Comparison of ENCODE assay signal across 8 mouse cellular contexts in the genomic region with DNA sequence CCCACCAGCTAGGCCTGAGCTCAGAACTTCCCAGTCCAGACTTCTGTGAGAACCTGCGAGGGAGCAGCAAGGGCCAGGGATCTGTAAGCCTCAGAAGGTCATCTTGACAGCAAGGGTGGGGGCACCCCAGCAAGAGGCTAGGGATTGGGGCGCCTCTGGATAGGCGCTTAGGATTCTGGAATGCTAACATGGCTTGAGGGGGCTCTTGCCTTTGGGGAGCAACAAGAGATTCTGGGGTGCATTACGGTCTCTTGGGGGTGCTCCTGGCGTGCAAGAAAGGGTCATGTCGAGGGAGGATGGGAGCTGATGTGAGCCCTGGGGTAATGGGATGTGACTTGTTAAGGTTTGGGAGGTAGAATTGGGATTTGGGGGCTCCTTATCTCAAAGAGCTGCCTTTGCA. TPM values are rescaled to one million over a fixed set of nuclear protein-coding genes. Genes with fewer than 3 reads are reported as not detected.
DNase-seq lines count a peak whose midpoint lies in the region; ATAC-seq lines count a peak whose summit lies in the region.

No protein-coding gene starts in this region.

- no peaks in the 10 kb centered on the region for H3K36me3 ChIP-seq in kidney, embryonic 16.5 days (ENCODE audit: insufficient read depth, low read length)
- H3K36me3 ChIP-seq in forebrain, embryonic 10.5 days (replicated peaks) = no peaks in the 10 kb centered on the region
- no peaks in the 10 kb centered on the region for H3K36me3 ChIP-seq in intestine, embryonic 14.5 days (ENCODE audit: control insufficient read depth, insufficient read depth, low read length)

- peak overlapping the region; percentile 94 for H3K27ac ChIP-seq in kidney, embryonic 16.5 days (ENCODE audit: low read length)
- peak overlapping the region; percentile 82 for H3K27ac ChIP-seq in forebrain, embryonic 10.5 days
- H3K27ac ChIP-seq in intestine, embryonic 14.5 days (ENCODE audit: low read depth) = peak overlapping the region; percentile 52; the same call in 1 of the 2 replicates

- H3K4me3 ChIP-seq in kidney, embryonic 16.5 days (ENCODE audit: low read length) = peak overlapping the region; percentile 66
- H3K4me3 ChIP-seq in forebrain, embryonic 10.5 days = peak overlapping the region; percentile 67
- peak overlapping the region; percentile 50 for H3K4me3 ChIP-seq in intestine, embryonic 14.5 days (ENCODE audit: low read depth, low read length)

- peaks cover 25% of the 10 kb centered on the region for H3K4me1 ChIP-seq in kidney, embryonic 16.5 days (ENCODE audit: insufficient read depth, low read length)
- peaks cover 41% of the 10 kb centered on the region for H3K4me1 ChIP-seq in forebrain, embryonic 10.5 days
- peaks cover 6% of the 10 kb centered on the region; the same call in 1 of the 2 replicates for H3K4me1 ChIP-seq in intestine, embryonic 14.5 days (replicated peaks; ENCODE audit: control insufficient read depth, insufficient read depth, low read length)

- no peak for DNase-seq in kidney, adult 18-20 months
- DNase-seq in forebrain, embryonic 10.5 days (ENCODE audit: extremely low spot score, low spot score) = no peak
- peak; percentile 65 for DNase-seq in intestine, embryonic 14.5 days (ENCODE audit: low spot score)
- peak; percentile 34 for DNase-seq in naive thymus-derived CD4-positive, alpha-beta T cell, adult 2 months (ENCODE audit: low read depth)
- DNase-seq in kidney, adult 9 months = no peak
- no peak for DNase-seq in right cerebral cortex, postnatal 14 days

- H3K27me3 ChIP-seq in kidney, embryonic 16.5 days (ENCODE audit: insufficient read depth, low read length) = no peaks in the 10 kb centered on the region
- peaks cover 60% of the 10 kb centered on the region for H3K27me3 ChIP-seq in forebrain, embryonic 10.5 days (ENCODE audit: poor library complexity, severe bottlenecking)
- H3K27me3 ChIP-seq in intestine, embryonic 14.5 days (replicated peaks; ENCODE audit: control insufficient read depth, insufficient read depth, low read length) = peaks cover 12% of the 10 kb centered on the region

- 21% methylated on average over 6 of the region's 6 CpGs for WGBS in kidney, embryonic 16.5 days
- WGBS in forebrain, embryonic 10.5 days = 17% methylated on average over 6 of the region's 6 CpGs
- WGBS in intestine, embryonic 14.5 days = 17% methylated on average over 6 of the region's 6 CpGs

- H3K9ac ChIP-seq in kidney, embryonic 16.5 days (replicated peaks; ENCODE audit: low read length) = peak overlapping the region; percentile 70
- peak overlapping the region; percentile 36; the same call in 1 of the 2 replicates for H3K9ac ChIP-seq in intestine, embryonic 14.5 days (ENCODE audit: low read length)

- peak overlapping the region; percentile 91 for H3K4me2 ChIP-seq in kidney, embryonic 16.5 days (replicated peaks; ENCODE audit: low read depth, low read length)
- H3K4me2 ChIP-seq in intestine, embryonic 14.5 days (ENCODE audit: low read length) = peak overlapping the region; percentile 82

- no peak for ATAC-seq in kidney, embryonic 16.5 days (ENCODE audit: low FRiP score, low TSS enrichment)
- ATAC-seq in intestine, embryonic 14.5 days (replicated peaks; ENCODE audit: low FRiP score, low TSS enrichment, low read depth) = no peak
- ATAC-seq in frontal cortex, adult (ENCODE audit: low TSS enrichment) = no peak

- H3K9me3 ChIP-seq in kidney, embryonic 16.5 days (ENCODE audit: low read length) = peaks cover 5% of the 10 kb centered on the region; the same call in 1 of the 2 replicates
- H3K9me3 ChIP-seq in forebrain, embryonic 10.5 days = peaks cover 5% of the 10 kb centered on the region; the same call in 1 of the 2 replicates
- peaks cover 5% of the 10 kb centered on the region; the same call in 1 of the 2 replicates for H3K9me3 ChIP-seq in intestine, embryonic 14.5 days (ENCODE audit: control insufficient read depth, low read length)

RNA-seq across cellular contexts. Expression of a gene that starts 0.3 kb away (rescaled TPM):
- polyA plus RNA-seq in kidney, embryonic 16.5 days (2015; fragmentation: Nextera tagmentation; extraction: Ambion mirVana) = 49.8 and 56.2 TPM in 2 replicates
- 20.2 and 21.9 TPM in 2 replicates for polyA plus RNA-seq in forebrain, embryonic 10.5 days (2016; fragmentation: Nextera tagmentation; extraction: Ambion mirVana)
- polyA plus RNA-seq in intestine, embryonic 14.5 days (2014; fragmentation: Nextera tagmentation; extraction: Ambion mirVana) = 15.8 and 20.0 TPM in 2 replicates

RNA-seq across cellular contexts. Expression of a gene that starts 2.5 kb away (rescaled TPM):
- 0.24 and 0.31 TPM in 2 replicates for polyA plus RNA-seq in kidney, embryonic 16.5 days (2015; fragmentation: Nextera tagmentation; extraction: Ambion mirVana)
- 0.09 TPM in 1 of 2 replicates, not detected in the other for polyA plus RNA-seq in forebrain, embryonic 10.5 days (2016; fragmentation: Nextera tagmentation; extraction: Ambion mirVana)
- polyA plus RNA-seq in intestine, embryonic 14.5 days (2014; fragmentation: Nextera tagmentation; extraction: Ambion mirVana) = not detected in 2 replicates

RNA-seq across cellular contexts. Expression of a gene that starts 10.3 kb away (rescaled TPM):
- polyA plus RNA-seq in kidney, embryonic 16.5 days (2015; fragmentation: Nextera tagmentation; extraction: Ambion mirVana) = 16.3 and 16.7 TPM in 2 replicates
- 0.17 and 0.28 TPM in 2 replicates for polyA plus RNA-seq in forebrain, embryonic 10.5 days (2016; fragmentation: Nextera tagmentation; extraction: Ambion mirVana)
- 0.83 and 1.6 TPM in 2 replicates for polyA plus RNA-seq in intestine, embryonic 14.5 days (2014; fragmentation: Nextera tagmentation; extraction: Ambion mirVana)

RNA-seq across cellular contexts. Expression of a gene that starts 23.0 kb away (rescaled TPM):
- 244 and 252 TPM in 2 replicates for polyA plus RNA-seq in kidney, embryonic 16.5 days (2015; fragmentation: Nextera tagmentation; extraction: Ambion mirVana)
- polyA plus RNA-seq in forebrain, embryonic 10.5 days (2016; fragmentation: Nextera tagmentation; extraction: Ambion mirVana) = 262 and 266 TPM in 2 replicates
- 273 and 286 TPM in 2 replicates for polyA plus RNA-seq in intestine, embryonic 14.5 days (2014; fragmentation: Nextera tagmentation; extraction: Ambion mirVana)

RNA-seq across cellular contexts. Expression of a gene that starts 26.2 kb away (rescaled TPM):
- polyA plus RNA-seq in kidney, embryonic 16.5 days (2015; fragmentation: Nextera tagmentation; extraction: Ambion mirVana) = 114 and 118 TPM in 2 replicates
- polyA plus RNA-seq in forebrain, embryonic 10.5 days (2016; fragmentation: Nextera tagmentation; extraction: Ambion mirVana) = 65.9 and 66.0 TPM in 2 replicates
- polyA plus RNA-seq in intestine, embryonic 14.5 days (2014; fragmentation: Nextera tagmentation; extraction: Ambion mirVana) = 102 and 103 TPM in 2 replicates

Comparison
In these comparisons a context has a peak if more than half of its experiments do, and no peak if none do; other contexts are left out.
1. DNase-seq: peak in intestine, embryonic 14.5 days (single experiment) and naive thymus-derived CD4-positive, alpha-beta T cell, adult 2 months (single experiment); none in kidney, adult 18-20 months (single experiment), forebrain, embryonic 10.5 days (single experiment), kidney, adult 9 months (single experiment) and right cerebral cortex, postnatal 14 days (single experiment).
2. Peak in every context shown above with its lines, with median percentiles within 50 percentile points of each other: H3K27ac ChIP-seq and H3K4me3 ChIP-seq.